Mouse (Mus musculus) small intestine, adult 2 months (tissue): ENCODE results near the gene Piwil4.

Experiments used
- CTCF ChIP-seq: fragments of 200-500 bp; IDR thresholded peaks from 2 replicates; pipeline ENCODE4 v1.5.1; 2012; ENCODE audit warnings: low read depth, mild to moderate bottlenecking, control low read depth, inconsistent platforms, low read length, moderate library complexity, mixed read lengths; ENCODE audit not compliant: insufficient replicate concordance, insufficient read length; ENCODE audit errors: extremely low read depth
- POLR2A ChIP-seq: fragments of 200-500 bp; IDR thresholded peaks from 2 replicates; pipeline ENCODE4 v1.6.1; 2012; ENCODE audit warnings: low read depth, mild to moderate bottlenecking, control low read depth, inconsistent platforms, low read length, moderate library complexity

- TF ChIP-seq CTCF: no peak
- no peak for TF ChIP-seq POLR2A
These were observed 33.3 kb upstream of the Piwil4 start for GRCm38 (mm10) chr9:14773813-14774212.
